Mouse (Mus musculus): Measurements from ENCODE around the gene Slc26a10. TPM values are rescaled to one million over a fixed set of nuclear protein-coding genes. Genes with fewer than 3 reads are reported as not detected.

Slc26a10 gene
- polyA plus RNA-seq (2015; fragmentation: Nextera tagmentation; extraction: Ambion mirVana), result 18.0 and 21.5 TPM in 2 replicates

GRCm38 (mm10) chr10:127179871-127180694, at the start of gene Slc26a10:
TSS of gene Slc26a10 (minus strand) at chr10:127180645.
- Histone ChIP-seq H3K4me2 (peak within 1 kb of the TSS; percentile 73), H3K36me3 (peaks cover 15% of the 10 kb centered on the region), H3K27me3 (replicated peaks) (peaks cover 99% of the 10 kb centered on the region), H3K4me3 (peak within 1 kb of the TSS; percentile 45), H3K9ac (peak within 1 kb of the TSS; percentile 71), H3K4me1 (peaks cover 36% of the 10 kb centered on the region), H3K9me3 (no peaks in the 10 kb centered on the region), H3K27ac (replicated peaks) (peak within 1 kb of the TSS; percentile 37; the same call in 1 of the 2 replicates)
- no peak for ATAC-seq (ENCODE audit: extremely low read depth, insufficient number of reproducible peaks, low FRiP score, low TSS enrichment)
- 2% methylated on average over 34 of the region's 34 CpGs for WGBS

DNA sequence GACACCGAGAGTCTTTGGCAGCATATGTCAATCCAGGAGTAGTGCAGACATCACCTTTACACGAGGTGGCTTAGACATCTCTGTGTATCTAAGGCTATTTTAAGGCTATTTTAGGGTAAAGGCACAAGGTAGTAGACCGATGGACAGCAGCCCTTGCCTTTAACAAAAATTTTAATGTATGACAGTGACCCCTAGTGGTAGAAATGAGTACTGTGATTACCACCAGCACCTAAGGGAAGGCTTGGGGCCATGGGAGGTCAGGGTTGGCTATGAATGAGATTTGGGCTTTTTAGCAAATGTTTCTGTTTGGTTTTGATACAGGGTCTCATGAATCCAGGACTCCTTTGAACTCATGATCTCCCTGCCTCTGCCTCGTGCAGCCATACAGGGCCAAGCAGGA, 48.5 kb upstream of the Slc26a10 start:
- WGBS, result 16% methylated on average over 4 of the region's 4 CpGs
- Histone ChIP-seq H3K4me3 (no peak overlapping the region), H3K36me3 (no peaks in the 10 kb centered on the region), H3K9me3 (no peaks in the 10 kb centered on the region), H3K27ac (replicated peaks) (no peak overlapping the region), H3K4me1 (no peaks in the 10 kb centered on the region), H3K4me2 (no peak overlapping the region), H3K27me3 (replicated peaks) (peaks cover 73% of the 10 kb centered on the region), H3K9ac (no peak overlapping the region)
- ATAC-seq (ENCODE audit: extremely low read depth, insufficient number of reproducible peaks, low FRiP score, low TSS enrichment), result no peak

- ATAC-seq (ENCODE audit: extremely low read depth, insufficient number of reproducible peaks, low FRiP score, low TSS enrichment), result no peak
- no peaks in the 10 kb centered on the region for H3K36me3 ChIP-seq
- WGBS, result 73% methylated on average over 8 of the region's 8 CpGs
- no peaks in the 10 kb centered on the region for H3K9me3 ChIP-seq
- H3K4me3 ChIP-seq, result no peak overlapping the region
- no peak overlapping the region for H3K27ac ChIP-seq (replicated peaks)
- no peak overlapping the region for H3K4me2 ChIP-seq
- peaks cover 70% of the 10 kb centered on the region for H3K27me3 ChIP-seq (replicated peaks)
- no peaks in the 10 kb centered on the region for H3K4me1 ChIP-seq
- H3K9ac ChIP-seq, result no peak overlapping the region
Observed at GRCm38 (mm10) chr10:127227163-127227562, 46.7 kb upstream of the Slc26a10 start.

GRCm38 (mm10) chr10:127226318-127226895, 46.0 kb upstream of the Slc26a10 start:
- Histone ChIP-seq H3K36me3 (no peaks in the 10 kb centered on the region), H3K9ac (no peak overlapping the region), H3K27ac (replicated peaks) (no peak overlapping the region), H3K27me3 (replicated peaks) (peaks cover 64% of the 10 kb centered on the region), H3K4me3 (no peak overlapping the region), H3K4me2 (no peak overlapping the region), H3K9me3 (no peaks in the 10 kb centered on the region), H3K4me1 (no peaks in the 10 kb centered on the region)
- 62% methylated on average over 8 of the region's 8 CpGs for WGBS
- no peak for ATAC-seq (ENCODE audit: extremely low read depth, insufficient number of reproducible peaks, low FRiP score, low TSS enrichment)

GRCm38 (mm10) chr10:127225732-127226131, 45.3 kb upstream of the Slc26a10 start:
- ATAC-seq (ENCODE audit: extremely low read depth, insufficient number of reproducible peaks, low FRiP score, low TSS enrichment), result no peak

DNA sequence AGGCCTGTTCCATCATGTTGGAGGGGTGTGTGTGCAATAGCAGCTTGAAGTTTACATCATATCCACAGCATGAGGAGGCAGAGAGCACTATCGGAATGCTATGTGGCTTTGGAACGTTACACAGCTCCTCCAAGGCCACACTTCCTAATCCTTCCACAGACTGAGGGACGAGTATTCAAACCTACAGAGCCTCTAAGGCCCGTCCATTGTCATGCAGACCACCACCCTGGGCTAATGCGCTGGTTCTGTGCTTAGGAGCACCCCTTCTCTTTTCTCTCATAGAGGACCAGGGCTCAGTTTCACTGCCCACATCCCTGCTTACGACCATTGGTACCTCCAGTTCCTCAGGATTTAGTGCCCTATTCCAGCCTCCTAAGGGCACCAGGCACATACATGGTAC, 44.8 kb upstream of the Slc26a10 start:
- no peak overlapping the region for H3K4me3 ChIP-seq
- ATAC-seq (ENCODE audit: extremely low read depth, insufficient number of reproducible peaks, low FRiP score, low TSS enrichment), result no peak
- H3K27me3 ChIP-seq (replicated peaks), result peaks cover 53% of the 10 kb centered on the region
- no peaks in the 10 kb centered on the region for H3K36me3 ChIP-seq
- H3K4me1 ChIP-seq, result no peaks in the 10 kb centered on the region
- no peak overlapping the region for H3K27ac ChIP-seq (replicated peaks)
- H3K9ac ChIP-seq, result no peak overlapping the region
- WGBS, result 51% methylated on average over 6 of the region's 6 CpGs
- no peaks in the 10 kb centered on the region for H3K9me3 ChIP-seq
- no peak overlapping the region for H3K4me2 ChIP-seq

More at GRCm38 (mm10) chr10:127225732-127226131, 45.3 kb upstream of the Slc26a10 start:
- no peaks in the 10 kb centered on the region for H3K9me3 ChIP-seq
- 0 out of 2 replicates have a peak overlapping the region, but pooled peaks have one; percentile 19 for H3K9ac ChIP-seq
- WGBS, result 25% methylated on average over 10 of the region's 10 CpGs
- H3K36me3 ChIP-seq, result no peaks in the 10 kb centered on the region
- no peak overlapping the region for H3K4me3 ChIP-seq
- H3K4me1 ChIP-seq, result no peaks in the 10 kb centered on the region
- no peak overlapping the region for H3K4me2 ChIP-seq
- H3K27me3 ChIP-seq (replicated peaks), result peaks cover 58% of the 10 kb centered on the region
- no peak overlapping the region for H3K27ac ChIP-seq (replicated peaks)

DNA sequence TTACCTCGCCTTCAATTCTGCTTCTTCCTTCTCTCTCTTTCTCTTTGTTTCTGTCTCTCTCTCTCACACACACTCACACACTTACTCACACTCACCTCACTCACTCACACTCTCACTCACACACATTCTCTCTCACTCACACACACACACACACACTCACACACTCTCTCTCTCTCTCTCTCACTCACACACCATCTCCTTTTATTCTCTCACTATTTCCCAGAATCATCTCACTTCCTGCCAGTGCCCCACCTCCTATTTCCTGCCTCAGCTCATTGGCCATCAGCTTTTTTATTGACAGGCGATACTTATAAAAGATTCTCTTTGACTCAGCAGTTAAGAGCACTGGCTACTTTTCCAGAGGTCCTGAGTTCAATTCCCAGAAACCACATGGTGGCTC, 37.9 kb upstream of the Slc26a10 start:
- no peak overlapping the region for H3K27ac ChIP-seq (replicated peaks)
- no peaks in the 10 kb centered on the region for H3K36me3 ChIP-seq
- no peak overlapping the region for H3K4me3 ChIP-seq
- H3K9me3 ChIP-seq, result 0 out of 2 replicates have a peak, but pooled peaks cover 3% of the 10 kb centered on the region
- H3K4me1 ChIP-seq, result no peaks in the 10 kb centered on the region
- H3K27me3 ChIP-seq (replicated peaks), result peaks cover 2% of the 10 kb centered on the region; the same call in 1 of the 2 replicates
- ATAC-seq (ENCODE audit: extremely low read depth, insufficient number of reproducible peaks, low FRiP score, low TSS enrichment), result no peak
- 82% methylated on average over 2 of the region's 2 CpGs for WGBS
- no peak overlapping the region for H3K4me2 ChIP-seq
- H3K9ac ChIP-seq, result no peak overlapping the region

DNA sequence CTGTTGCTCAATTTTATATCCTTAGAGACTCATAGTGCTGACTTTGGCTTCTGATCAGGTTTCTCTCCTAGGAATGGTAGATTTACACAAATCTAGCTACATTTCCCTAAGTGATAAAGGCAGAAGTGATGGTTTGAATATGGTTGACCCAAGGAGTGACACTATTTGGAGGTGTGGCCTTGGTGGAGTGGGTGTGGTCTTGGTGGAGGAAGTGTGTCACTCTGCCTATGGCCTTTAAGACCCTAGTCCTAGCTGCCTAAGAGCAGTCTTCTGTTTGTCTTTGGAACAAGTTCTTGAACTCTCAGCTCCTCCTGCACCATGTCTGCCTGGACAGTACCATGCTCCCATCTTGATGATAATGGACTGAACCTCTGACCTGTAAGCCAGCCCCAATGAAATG, 36.7 kb upstream of the Slc26a10 start:
- no peak for ATAC-seq (ENCODE audit: extremely low read depth, insufficient number of reproducible peaks, low FRiP score, low TSS enrichment)
- H3K9me3 ChIP-seq, result 0 out of 2 replicates have a peak, but pooled peaks cover 3% of the 10 kb centered on the region
- no peak overlapping the region for H3K4me3 ChIP-seq
- H3K4me1 ChIP-seq, result no peaks in the 10 kb centered on the region
- H3K36me3 ChIP-seq, result no peaks in the 10 kb centered on the region
- no peaks in the 10 kb centered on the region; the same call in 1 of the 2 replicates for H3K27me3 ChIP-seq (replicated peaks)
- no peak overlapping the region for H3K4me2 ChIP-seq
- no peak overlapping the region for H3K9ac ChIP-seq
- H3K27ac ChIP-seq (replicated peaks), result no peak overlapping the region

DNA sequence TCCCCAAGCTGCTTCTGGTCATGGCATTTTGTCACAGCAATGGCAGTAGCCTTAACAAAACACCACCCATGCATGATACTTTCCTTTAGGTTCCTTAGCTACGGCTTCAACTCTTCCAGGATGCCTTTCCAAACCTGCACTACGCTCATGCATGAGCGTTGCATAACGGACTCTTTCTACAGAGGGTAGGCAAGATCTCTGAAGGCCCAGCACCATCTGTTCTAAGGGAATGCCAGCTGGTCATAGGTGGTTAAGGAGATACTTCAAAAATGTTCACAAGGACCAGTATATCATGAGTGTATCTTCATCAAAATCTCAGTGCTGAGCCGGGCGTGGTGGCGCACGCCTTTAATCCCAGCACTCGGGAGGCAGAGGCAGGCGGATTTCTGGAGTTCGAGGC, 36.0 kb upstream of the Slc26a10 start:
- Histone ChIP-seq H3K27me3 (replicated peaks) (no peaks in the 10 kb centered on the region; the same call in 1 of the 2 replicates), H3K9ac (no peak overlapping the region), H3K4me3 (no peak overlapping the region), H3K27ac (replicated peaks) (no peak overlapping the region), H3K36me3 (no peaks in the 10 kb centered on the region), H3K9me3 (0 out of 2 replicates have a peak, but pooled peaks cover 3% of the 10 kb centered on the region), H3K4me1 (no peaks in the 10 kb centered on the region), H3K4me2 (no peak overlapping the region)
- WGBS, result 88% methylated on average over 11 of the region's 11 CpGs
- ATAC-seq (ENCODE audit: extremely low read depth, insufficient number of reproducible peaks, low FRiP score, low TSS enrichment), result no peak

- no peaks in the 10 kb centered on the region; the same call in 1 of the 2 replicates for H3K27me3 ChIP-seq (replicated peaks)
- no peaks in the 10 kb centered on the region for H3K9me3 ChIP-seq
- peaks cover 15% of the 10 kb centered on the region for H3K4me1 ChIP-seq
- H3K27ac ChIP-seq (replicated peaks), result no peak overlapping the region
- no peak overlapping the region for H3K4me3 ChIP-seq
- ATAC-seq (ENCODE audit: extremely low read depth, insufficient number of reproducible peaks, low FRiP score, low TSS enrichment), result no peak
- no peak overlapping the region for H3K4me2 ChIP-seq
- no peak overlapping the region for H3K9ac ChIP-seq
- WGBS, result 35% methylated on average over 1 of the region's 1 CpGs
- no peaks in the 10 kb centered on the region for H3K36me3 ChIP-seq
Observed at GRCm38 (mm10) chr10:127214422-127214803, 34.0 kb upstream of the Slc26a10 start.

- H3K36me3 ChIP-seq, result 0 out of 2 replicates have a peak, but pooled peaks cover under 1% of the 10 kb centered on the region
- H3K4me1 ChIP-seq, result peaks cover 20% of the 10 kb centered on the region
- H3K9me3 ChIP-seq, result no peaks in the 10 kb centered on the region
- no peak overlapping the region for H3K4me2 ChIP-seq
- H3K9ac ChIP-seq, result no peak overlapping the region
- 75% methylated on average over 13 of the region's 13 CpGs for WGBS
- H3K27ac ChIP-seq (replicated peaks), result no peak overlapping the region
- ATAC-seq (ENCODE audit: extremely low read depth, insufficient number of reproducible peaks, low FRiP score, low TSS enrichment), result no peak
- H3K4me3 ChIP-seq, result no peak overlapping the region
- H3K27me3 ChIP-seq (replicated peaks), result no peaks in the 10 kb centered on the region; the same call in 1 of the 2 replicates
Observed at GRCm38 (mm10) chr10:127213704-127214421, 33.4 kb upstream of the Slc26a10 start.

Data from heart, embryonic 13.5 days (tissue).